Mouse (Mus musculus): Measurements from ENCODE around the gene Parm1.

Gene Parm1

DNA sequence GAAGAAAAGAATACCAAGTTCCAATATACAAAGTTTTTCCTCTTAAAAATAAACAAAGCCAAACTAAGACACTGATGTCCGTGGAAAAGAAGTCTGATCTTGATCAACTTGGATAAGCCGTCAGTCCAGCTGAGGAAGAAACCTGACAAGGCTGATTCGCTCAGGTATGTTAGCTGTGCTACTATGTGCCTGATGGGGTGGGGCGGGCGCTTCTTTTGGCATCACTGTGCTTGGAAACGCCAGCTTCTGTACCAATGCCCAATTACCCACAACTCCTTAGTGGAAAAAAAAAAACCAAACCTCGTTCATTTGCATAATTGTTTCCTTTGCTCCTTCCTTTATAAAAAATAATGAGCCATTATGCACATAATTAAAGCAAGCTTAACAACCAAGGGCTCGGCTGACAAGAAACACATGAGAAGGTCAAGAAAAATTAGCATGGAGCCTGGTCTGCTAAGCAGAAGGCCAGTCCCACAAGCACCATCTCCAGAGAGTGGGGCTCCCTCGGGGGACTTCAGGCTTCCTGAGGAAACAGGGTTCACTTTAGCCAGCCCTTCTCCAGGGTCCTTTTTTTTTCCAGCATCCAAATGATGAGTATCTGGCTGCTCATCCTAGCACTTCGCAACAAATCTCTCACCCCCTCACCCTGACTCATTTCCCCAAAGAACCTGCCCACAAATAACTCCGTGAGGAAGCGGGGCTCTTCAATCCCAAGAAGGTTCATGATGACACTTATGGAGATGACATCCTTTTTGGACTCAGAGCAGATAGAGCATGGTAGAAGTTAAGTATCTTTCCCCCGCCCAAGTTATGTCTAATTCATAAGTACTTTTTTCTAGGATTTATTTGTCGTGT lies 135.9 kb downstream of the Parm1 start:
- no peak for DNase-seq (ENCODE audit: low read depth in 1 of 2, low spot score in 2 of 2)

DNA sequence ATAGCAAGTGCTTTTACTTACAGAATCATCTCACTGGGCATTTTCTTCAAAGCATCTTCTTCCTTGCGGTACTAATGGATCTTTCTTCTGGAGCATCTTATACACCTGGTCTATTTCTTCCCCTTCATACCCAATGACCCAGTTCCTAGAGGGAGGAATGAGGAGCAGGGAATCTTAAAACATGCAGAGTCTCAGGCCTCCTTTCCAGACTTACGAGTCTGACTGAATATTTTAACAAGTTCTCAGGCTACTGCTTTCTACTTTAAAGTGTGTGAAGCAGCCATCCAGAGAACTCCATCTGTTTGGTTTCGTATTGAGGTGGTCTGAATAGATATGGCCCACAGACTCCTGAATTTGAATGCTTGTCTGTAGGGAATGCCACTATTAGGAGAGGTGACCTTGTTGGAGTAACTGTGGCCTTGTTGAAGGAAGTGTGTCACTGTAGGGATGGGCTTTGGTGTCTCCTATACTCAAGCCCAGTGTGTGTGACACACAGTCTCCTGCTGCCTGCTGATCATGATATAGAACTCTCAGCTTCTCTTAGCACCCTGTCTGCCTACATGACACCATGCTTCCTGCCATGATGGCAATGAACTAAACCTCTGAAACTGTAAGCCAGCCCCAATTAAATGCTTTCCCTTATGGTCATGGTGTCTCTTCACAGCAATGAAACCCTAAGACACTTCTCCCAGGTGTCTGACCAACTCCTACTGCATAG lies 137.1 kb downstream of the Parm1 start:
- DNase-seq (ENCODE audit: low read depth in 1 of 2, low spot score in 2 of 2) = no peak

DNA sequence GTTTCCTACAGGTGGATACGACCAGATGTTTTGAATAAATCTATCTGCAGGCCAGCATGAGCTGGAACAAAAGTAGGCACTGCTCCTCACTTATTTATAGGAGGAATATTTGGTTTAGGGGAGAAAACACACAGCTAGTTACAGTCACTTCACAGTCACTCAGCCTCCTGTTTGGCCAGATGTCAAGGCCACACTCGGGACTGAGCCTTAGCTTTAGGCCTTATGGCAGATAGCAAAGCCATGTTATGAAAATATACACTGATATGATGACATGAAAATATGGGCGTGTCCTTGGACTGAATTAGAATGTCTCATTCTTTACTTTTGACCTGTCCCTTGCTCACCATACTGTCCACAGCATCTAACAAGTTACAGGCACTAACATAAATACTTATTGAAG lies 137.8 kb downstream of the Parm1 start:
- DNase-seq (ENCODE audit: low read depth in 1 of 2, low spot score in 2 of 2) = no peak

DNA sequence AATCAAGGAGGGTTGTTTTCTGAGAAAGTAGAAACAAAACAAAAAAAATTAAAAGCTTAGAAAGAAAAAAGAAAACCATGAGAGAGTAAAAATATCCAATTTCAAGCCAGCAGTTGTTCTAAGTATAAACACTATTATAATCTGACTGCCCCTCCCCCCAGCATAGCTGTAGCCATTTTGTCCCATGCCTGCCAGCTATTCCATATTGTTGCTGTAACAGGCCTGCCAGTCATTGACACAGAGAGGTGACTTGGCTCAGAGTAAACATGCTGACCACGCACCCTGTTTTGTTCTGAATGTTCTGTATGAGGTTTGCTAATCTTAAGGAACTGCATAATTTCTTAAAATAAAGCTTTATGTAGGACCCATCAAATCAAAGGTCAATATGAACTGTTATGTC lies 145.3 kb downstream of the Parm1 start:
- no peak for DNase-seq (ENCODE audit: low read depth in 1 of 2, low spot score in 2 of 2)

DNA sequence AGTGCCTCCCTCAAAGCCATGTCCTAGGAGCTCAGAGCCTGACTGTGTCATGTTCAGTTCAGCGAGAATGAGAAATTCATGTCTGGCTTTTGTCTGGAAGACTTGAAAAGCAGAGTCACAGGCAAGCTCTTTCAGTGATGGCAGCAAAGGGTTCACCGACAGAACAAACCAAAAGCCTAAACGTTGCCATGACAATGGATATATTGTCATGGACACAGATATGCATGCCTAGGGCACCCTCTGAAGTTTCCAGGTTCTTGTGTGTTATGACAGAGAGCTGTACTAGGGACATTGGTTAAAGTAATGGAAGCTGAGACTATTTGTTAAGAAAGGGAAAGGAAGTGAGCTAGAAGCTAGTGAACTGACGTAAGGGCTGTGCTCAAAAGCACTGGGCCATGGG lies 149.7 kb downstream of the Parm1 start:
- DNase-seq (ENCODE audit: low read depth in 1 of 2, low spot score in 2 of 2) = no peak

DNA sequence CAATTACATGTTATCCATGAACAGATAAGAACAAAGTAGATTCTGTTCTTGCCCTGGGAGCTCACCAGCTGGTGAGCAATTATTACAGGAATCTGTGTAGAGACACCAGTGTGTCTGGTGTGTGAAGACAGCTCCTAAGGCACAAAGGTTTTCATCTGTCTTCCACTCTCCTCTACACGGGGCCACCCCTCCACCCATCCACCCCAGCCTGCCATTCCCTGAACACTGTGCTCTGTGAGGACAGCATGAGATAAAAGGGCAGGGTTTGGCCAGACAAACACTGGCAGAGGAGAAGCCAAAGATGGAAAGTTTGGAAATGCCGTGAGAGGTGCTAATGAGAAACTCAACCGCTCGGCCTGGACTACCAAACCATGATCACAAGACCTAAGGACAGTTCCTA lies 151.8 kb downstream of the Parm1 start:
- DNase-seq (ENCODE audit: low read depth in 1 of 2, low spot score in 2 of 2) = no peak

All from monocyte, adult 2 months (primary cell).